Mouse (Mus musculus): ENCODE data around the gene Dpp9. TPM values are rescaled to one million over a fixed set of nuclear protein-coding genes. Genes with fewer than 3 reads are reported as not detected.

Dpp9 gene
- polyA plus RNA-seq, 1 experiment from 2014 or later = 28.8 TPM

DNA sequence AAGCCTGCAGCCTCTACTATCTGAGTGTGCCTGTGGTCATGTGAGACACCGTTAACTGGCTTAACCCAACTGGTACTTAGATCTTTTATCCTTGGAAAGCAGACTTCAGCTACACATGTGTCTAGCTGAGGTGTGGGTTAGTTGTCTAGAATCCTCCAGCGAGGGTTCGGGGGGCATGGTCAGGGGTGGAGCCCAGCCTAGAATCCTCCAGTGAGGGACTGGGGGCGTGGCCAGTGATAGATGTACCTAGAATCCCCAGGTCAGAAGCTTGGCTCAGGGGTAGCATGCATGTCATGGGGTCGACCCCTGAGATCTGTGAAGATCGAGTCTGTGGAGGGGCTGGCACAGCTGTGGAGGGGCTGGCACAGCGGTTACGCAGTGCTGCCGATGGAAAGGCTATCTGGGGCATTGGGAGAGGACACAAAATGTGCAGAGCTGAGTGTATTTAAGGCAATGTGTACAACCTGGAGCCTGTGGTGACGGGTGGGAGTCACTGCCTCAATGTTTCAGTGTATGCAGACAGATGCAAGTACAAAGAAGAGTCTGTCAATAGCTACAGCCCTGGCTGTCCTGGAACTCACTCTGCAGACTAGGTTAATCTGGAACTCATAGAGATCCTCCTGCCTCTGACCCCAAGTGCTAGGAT lies 45.2 kb downstream of the Dpp9 start:
- H3K4me2 ChIP-seq = no peak overlapping the region
- no peaks in the 10 kb centered on the region for H3K27me3 ChIP-seq
- peaks cover 10% of the 10 kb centered on the region for H3K4me1 ChIP-seq (replicated peaks)
- H3K36me3 ChIP-seq = peaks cover 23% of the 10 kb centered on the region
- no peaks in the 10 kb centered on the region for H3K9me3 ChIP-seq
- no peak overlapping the region for H3K9ac ChIP-seq
- no peak for ATAC-seq (ENCODE audit: low FRiP score, low read depth)
- 67% methylated on average over 10 of the region's 10 CpGs for WGBS
- H3K4me3 ChIP-seq = no peak overlapping the region
- H3K27ac ChIP-seq (replicated peaks) = no peak overlapping the region

DNA sequence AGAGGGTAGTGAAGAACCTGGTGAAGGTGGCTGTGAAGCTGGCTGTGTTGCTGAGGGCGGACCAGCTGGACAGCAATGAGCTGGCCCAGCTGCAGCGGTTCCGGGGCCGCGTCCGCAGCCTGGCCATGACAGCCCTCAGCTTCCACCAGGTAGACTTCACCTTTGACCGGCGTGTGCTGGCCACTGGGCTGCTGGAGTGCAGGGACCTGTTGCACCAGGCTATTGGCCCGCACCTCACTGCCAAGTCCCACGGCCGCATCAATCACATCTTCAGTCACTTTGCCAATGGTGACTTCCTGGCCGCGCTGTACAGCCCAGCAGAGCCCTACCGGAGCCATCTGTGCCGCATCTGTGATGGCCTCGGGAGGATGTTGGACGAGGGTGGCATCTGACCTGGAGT lies 46.8 kb downstream of the Dpp9 start:
- H3K27ac ChIP-seq (replicated peaks) = no peak overlapping the region
- peaks cover 8% of the 10 kb centered on the region for H3K36me3 ChIP-seq
- peaks cover 10% of the 10 kb centered on the region for H3K4me1 ChIP-seq (replicated peaks)
- H3K9me3 ChIP-seq = no peaks in the 10 kb centered on the region
- no peak for ATAC-seq (ENCODE audit: low FRiP score, low read depth)
- H3K4me3 ChIP-seq = no peak overlapping the region
- no peak overlapping the region for H3K4me2 ChIP-seq
- H3K9ac ChIP-seq = no peak overlapping the region
- WGBS = 91% methylated on average over 17 of the region's 17 CpGs
- no peaks in the 10 kb centered on the region for H3K27me3 ChIP-seq

DNA sequence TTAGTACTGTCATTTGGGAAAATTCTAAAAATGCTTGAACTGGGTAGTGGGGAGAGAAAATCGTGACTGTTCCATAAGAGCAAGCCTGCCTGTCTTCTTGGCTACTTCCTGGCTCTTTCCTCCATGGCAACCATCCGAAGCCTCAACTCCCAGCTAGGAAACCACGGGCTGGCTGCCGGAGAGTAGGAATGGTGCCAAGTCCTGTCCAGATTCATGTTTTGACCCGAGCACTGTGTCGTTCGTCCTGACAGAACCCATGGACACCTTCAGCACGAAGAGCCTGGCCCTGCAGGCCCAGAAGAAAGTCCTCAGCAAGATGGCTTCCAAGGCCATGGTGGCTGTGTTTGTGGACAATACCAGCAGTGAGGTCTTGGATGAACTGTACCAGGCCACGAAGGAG lies 47.2 kb downstream of the Dpp9 start:
- no peak for ATAC-seq (ENCODE audit: low FRiP score, low read depth)
- no peaks in the 10 kb centered on the region for H3K27me3 ChIP-seq
- H3K4me2 ChIP-seq = no peak overlapping the region
- no peak overlapping the region for H3K4me3 ChIP-seq
- peaks cover 10% of the 10 kb centered on the region for H3K4me1 ChIP-seq (replicated peaks)
- H3K36me3 ChIP-seq = peaks cover 4% of the 10 kb centered on the region
- no peak overlapping the region for H3K9ac ChIP-seq
- 63% methylated on average over 9 of the region's 9 CpGs for WGBS
- H3K9me3 ChIP-seq = no peaks in the 10 kb centered on the region
- H3K27ac ChIP-seq (replicated peaks) = no peak overlapping the region

DNA sequence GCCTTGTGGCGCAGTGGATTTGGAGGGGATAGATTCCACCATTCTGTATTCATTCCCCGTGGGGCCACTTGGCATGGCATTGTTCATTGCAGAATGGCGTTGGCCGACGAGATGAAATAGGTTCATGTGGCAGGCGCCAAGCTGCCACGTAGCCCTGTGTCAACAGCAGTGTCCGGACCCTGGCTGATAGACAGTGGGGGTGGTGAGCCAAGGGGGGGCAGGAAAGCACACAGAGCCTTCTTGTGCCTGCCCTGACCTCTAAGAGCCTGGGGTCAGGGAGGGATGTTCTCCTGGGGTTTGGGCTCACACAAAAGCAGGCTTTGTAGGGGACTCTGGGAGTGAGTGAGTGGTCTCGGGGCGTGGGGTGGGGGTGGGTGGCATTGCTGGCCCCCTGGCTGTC lies 48.1 kb downstream of the Dpp9 start:
- peak overlapping the region; percentile 53; the same call in 1 of the 2 replicates for H3K27ac ChIP-seq (replicated peaks)
- peak; percentile 32; the same call in 1 of the 2 replicates for ATAC-seq (ENCODE audit: low FRiP score, low read depth)
- WGBS = 19% methylated on average over 10 of the region's 10 CpGs
- H3K9ac ChIP-seq = no peak overlapping the region
- H3K9me3 ChIP-seq = no peaks in the 10 kb centered on the region
- H3K4me3 ChIP-seq = no peak overlapping the region
- H3K4me2 ChIP-seq = peak overlapping the region; percentile 3; the same call in 1 of the 2 replicates
- H3K36me3 ChIP-seq = no peaks in the 10 kb centered on the region; the same call in 1 of the 2 replicates
- H3K4me1 ChIP-seq (replicated peaks) = peaks cover 13% of the 10 kb centered on the region
- no peaks in the 10 kb centered on the region for H3K27me3 ChIP-seq

- H3K9me3 ChIP-seq = no peaks in the 10 kb centered on the region
- H3K4me1 ChIP-seq (replicated peaks) = peaks cover 16% of the 10 kb centered on the region
- no peaks in the 10 kb centered on the region; the same call in 1 of the 2 replicates for H3K36me3 ChIP-seq
- no peaks in the 10 kb centered on the region for H3K27me3 ChIP-seq
- no peak for ATAC-seq (ENCODE audit: low FRiP score, low read depth)
- no peak overlapping the region for H3K27ac ChIP-seq (replicated peaks)
- no peak overlapping the region for H3K4me3 ChIP-seq
- H3K9ac ChIP-seq = no peak overlapping the region
- 63% methylated on average over 6 of the region's 6 CpGs for WGBS
- H3K4me2 ChIP-seq = 0 out of 2 replicates have a peak overlapping the region, but pooled peaks have one; percentile 4
Observed at GRCm38 (mm10) chr17:56169830-56170229, 48.9 kb downstream of the Dpp9 start.

GRCm38 (mm10) chr17:56165671-56166070 lies 53.0 kb downstream of the Dpp9 start:
- Histone ChIP-seq H3K27me3 (peaks cover 9% of the 10 kb centered on the region; the same call in 1 of the 2 replicates), H3K4me3 (no peak overlapping the region), H3K36me3 (no peaks in the 10 kb centered on the region), H3K9ac (no peak overlapping the region), H3K4me1 (replicated peaks) (peaks cover 24% of the 10 kb centered on the region), H3K4me2 (0 out of 2 replicates have a peak overlapping the region, but pooled peaks have one; percentile 16), H3K9me3 (no peaks in the 10 kb centered on the region), H3K27ac (replicated peaks) (no peak overlapping the region; the same call in 1 of the 2 replicates)
- 28% methylated on average over 11 of the region's 11 CpGs for WGBS
- ATAC-seq (ENCODE audit: low FRiP score, low read depth) = no peak

DNA sequence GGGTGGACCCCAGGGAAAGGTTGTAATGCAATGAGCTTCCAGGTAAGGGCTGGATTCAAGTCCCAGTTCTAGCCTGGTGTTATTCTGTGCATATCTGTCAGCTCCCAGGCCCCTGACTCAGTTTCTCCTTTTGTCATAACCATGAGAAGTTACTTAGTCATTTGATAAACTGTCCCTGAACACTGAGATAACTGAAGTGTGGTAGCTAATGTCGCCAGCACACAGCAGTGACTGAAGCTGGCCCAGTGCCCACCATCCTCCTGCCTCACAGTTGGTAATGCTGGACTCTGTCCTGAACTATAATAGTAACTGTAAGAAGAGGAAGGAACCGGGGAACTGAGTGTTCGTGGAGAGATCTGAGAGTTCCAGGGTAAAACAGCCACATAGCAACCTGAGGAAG lies 54.2 kb downstream of the Dpp9 start:
- ATAC-seq (ENCODE audit: low FRiP score, low read depth) = no peak
- H3K4me3 ChIP-seq = no peak overlapping the region
- H3K36me3 ChIP-seq = no peaks in the 10 kb centered on the region
- WGBS = 67% methylated on average over 3 of the region's 3 CpGs
- H3K9me3 ChIP-seq = no peaks in the 10 kb centered on the region
- no peak overlapping the region for H3K9ac ChIP-seq
- H3K27me3 ChIP-seq = peaks cover 9% of the 10 kb centered on the region; the same call in 1 of the 2 replicates
- no peak overlapping the region for H3K27ac ChIP-seq (replicated peaks)
- H3K4me2 ChIP-seq = no peak overlapping the region
- H3K4me1 ChIP-seq (replicated peaks) = peaks cover 19% of the 10 kb centered on the region

- WGBS = 81% methylated on average over 6 of the region's 6 CpGs
- peak overlapping the region; percentile 68; the same call in 1 of the 2 replicates for H3K4me2 ChIP-seq
Observed at GRCm38 (mm10) chr17:56163523-56164102, 55.1 kb downstream of the Dpp9 start.

GRCm38 (mm10) chr17:56162231-56162774 lies 56.4 kb downstream of the Dpp9 start, which contains the start of gene Tnfaip8l1:
Tnfaip8l1 (plus strand) TSS chr17:56162477.
- peak within 1 kb of the TSS; percentile 50 for H3K4me3 ChIP-seq
- H3K36me3 ChIP-seq = no peaks in the 10 kb centered on the region
- no peaks in the 10 kb centered on the region for H3K9me3 ChIP-seq
- 2% methylated on average over 30 of the region's 30 CpGs for WGBS
- peak within 1 kb of the TSS; percentile 52 for H3K9ac ChIP-seq
- H3K27me3 ChIP-seq = peaks cover 15% of the 10 kb centered on the region; the same call in 1 of the 2 replicates
- peak; percentile 97 for ATAC-seq (ENCODE audit: low FRiP score, low read depth)
- peaks cover 19% of the 10 kb centered on the region for H3K4me1 ChIP-seq (replicated peaks)
- peak within 1 kb of the TSS; percentile 68 for H3K4me2 ChIP-seq
- H3K27ac ChIP-seq (replicated peaks) = peak within 1 kb of the TSS; percentile 18; the same call in 1 of the 2 replicates

More at GRCm38 (mm10) chr17:56163523-56164102, 55.1 kb downstream of the Dpp9 start:
- no peak overlapping the region for H3K27ac ChIP-seq (replicated peaks)
- H3K36me3 ChIP-seq = no peaks in the 10 kb centered on the region
- H3K9ac ChIP-seq = no peak overlapping the region
- ATAC-seq (ENCODE audit: low FRiP score, low read depth) = no peak
- H3K4me3 ChIP-seq = no peak overlapping the region
- H3K9me3 ChIP-seq = no peaks in the 10 kb centered on the region
- H3K27me3 ChIP-seq = peaks cover 12% of the 10 kb centered on the region; the same call in 1 of the 2 replicates
- H3K4me1 ChIP-seq (replicated peaks) = peaks cover 19% of the 10 kb centered on the region

DNA sequence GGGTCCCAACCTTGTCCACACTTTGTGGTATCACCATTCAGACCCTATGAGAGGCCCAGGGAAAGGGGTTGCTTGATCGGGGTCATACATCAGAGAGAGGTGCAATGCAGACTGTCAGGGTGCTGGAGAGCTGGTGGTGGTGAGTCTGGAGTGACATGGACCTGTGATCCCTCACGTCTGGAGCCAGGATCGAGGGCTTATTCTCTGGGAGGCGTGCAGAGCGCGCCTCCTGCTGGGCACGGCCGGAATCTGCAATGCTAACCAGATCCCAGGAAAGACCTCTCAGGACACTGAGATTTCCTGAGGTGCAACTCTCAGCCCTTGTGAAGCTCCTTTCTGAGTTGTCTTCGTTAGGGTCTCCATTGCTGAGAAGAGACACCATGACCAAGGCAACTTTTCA lies 59.0 kb downstream of the Dpp9 start:
- 3% methylated on average over 9 of the region's 9 CpGs for WGBS
- H3K36me3 ChIP-seq = no peaks in the 10 kb centered on the region
- peaks cover 12% of the 10 kb centered on the region for H3K4me1 ChIP-seq (replicated peaks)
- ATAC-seq (ENCODE audit: low FRiP score, low read depth) = no peak
- H3K4me2 ChIP-seq = no peak overlapping the region
- H3K9ac ChIP-seq = no peak overlapping the region
- no peak overlapping the region for H3K27ac ChIP-seq (replicated peaks)
- no peaks in the 10 kb centered on the region for H3K9me3 ChIP-seq
- no peak overlapping the region for H3K4me3 ChIP-seq
- H3K27me3 ChIP-seq = peaks cover 19% of the 10 kb centered on the region; the same call in 1 of the 2 replicates

DNA sequence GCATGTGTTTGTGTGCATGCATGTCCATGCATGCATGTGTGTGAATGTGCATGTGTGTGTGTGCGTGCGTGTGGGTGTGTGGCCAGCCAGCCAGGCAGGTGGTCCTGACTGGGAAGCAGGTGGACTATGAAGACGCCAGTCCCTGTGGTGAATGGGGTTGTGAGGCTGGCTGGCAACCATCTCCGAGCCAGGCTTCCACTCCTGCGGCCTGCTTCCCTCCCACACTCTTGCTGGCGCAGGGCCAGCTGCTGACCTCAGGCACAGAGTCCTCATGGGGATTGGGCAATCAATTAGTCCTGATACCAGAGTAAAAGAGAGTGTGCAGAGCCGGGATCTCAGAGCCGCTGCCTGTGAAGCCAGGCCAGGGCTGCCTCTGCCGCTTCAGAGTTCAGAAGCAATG lies 65.1 kb downstream of the Dpp9 start:
- Histone ChIP-seq H3K36me3 (no peaks in the 10 kb centered on the region), H3K9me3 (no peaks in the 10 kb centered on the region), H3K27ac (replicated peaks) (no peak overlapping the region), H3K4me2 (no peak overlapping the region), H3K4me3 (no peak overlapping the region), H3K27me3 (peaks cover 11% of the 10 kb centered on the region; the same call in 1 of the 2 replicates), H3K4me1 (replicated peaks) (peaks cover 12% of the 10 kb centered on the region), H3K9ac (no peak overlapping the region)
- 18% methylated on average over 9 of the region's 9 CpGs for WGBS
- peak; percentile 61; the same call in 1 of the 2 replicates for ATAC-seq (ENCODE audit: low FRiP score, low read depth)

DNA sequence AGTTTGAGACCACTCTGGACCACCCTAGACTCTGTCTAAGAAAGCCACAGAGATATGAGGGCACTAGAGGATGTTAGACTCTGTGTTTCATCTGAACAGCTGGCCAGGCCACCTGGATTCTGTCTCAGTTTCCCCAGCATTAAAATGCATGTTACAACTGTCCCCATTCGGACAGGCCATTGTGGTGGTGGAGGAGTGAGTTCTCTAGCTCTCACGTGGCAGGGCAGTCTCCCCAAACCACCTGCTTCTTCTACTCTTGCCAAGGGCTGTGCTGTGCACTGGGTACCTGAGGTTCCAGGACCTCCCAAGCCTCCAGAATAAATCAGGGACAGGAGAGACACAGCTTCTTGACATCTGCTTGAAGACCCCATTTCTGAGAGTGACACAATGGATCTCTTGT lies 68.8 kb downstream of the Dpp9 start:
- peaks cover 17% of the 10 kb centered on the region for H3K4me1 ChIP-seq (replicated peaks)
- ATAC-seq (ENCODE audit: low FRiP score, low read depth) = no peak
- 34% methylated on average over 2 of the region's 2 CpGs for WGBS
- no peak overlapping the region for H3K9ac ChIP-seq
- H3K27ac ChIP-seq (replicated peaks) = no peak overlapping the region
- no peak overlapping the region for H3K4me3 ChIP-seq
- H3K4me2 ChIP-seq = no peak overlapping the region
- peaks cover 14% of the 10 kb centered on the region for H3K27me3 ChIP-seq
- H3K36me3 ChIP-seq = no peaks in the 10 kb centered on the region
- no peaks in the 10 kb centered on the region for H3K9me3 ChIP-seq

Data from hindbrain, embryonic 15.5 days (tissue).